Mouse (Mus musculus) embryonic fibroblast, embryonic 13.5 days (primary cell): ENCODE results near the gene C1ql4.

Experiments used
- CTCF ChIP-seq: IDR thresholded peaks from 2 replicates; pipeline ENCODE4 v1.5.1; 2011; ENCODE audit warnings: mild to moderate bottlenecking, control low read depth, low read length, moderate library complexity, borderline replicate concordance; ENCODE audit not compliant: insufficient read depth
- POLR2A ChIP-seq: IDR thresholded peaks from 2 replicates; pipeline ENCODE4 v1.6.1; 2011; ENCODE audit warnings: low read depth, mild to moderate bottlenecking, control low read depth, low read length, moderate library complexity

DNA sequence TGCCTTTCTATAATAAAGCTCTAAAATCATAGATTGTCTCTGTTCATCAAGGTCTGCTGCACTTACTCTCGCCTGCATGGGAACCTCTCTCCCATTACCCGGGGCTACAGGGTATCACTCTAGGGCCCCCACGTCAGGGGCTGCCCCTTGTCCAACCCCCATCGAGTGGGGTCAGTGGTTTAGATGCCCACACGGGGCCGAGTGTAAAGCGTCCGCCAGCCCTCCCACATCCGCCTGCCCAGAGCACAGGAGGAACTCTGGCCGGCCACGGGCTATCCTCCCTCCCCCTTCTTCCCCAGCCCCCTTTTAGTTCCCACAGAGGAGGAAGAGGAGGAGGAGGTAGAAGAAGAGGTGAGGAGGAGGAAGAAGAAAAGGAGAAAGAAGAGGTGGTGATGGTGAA lies 33.2 kb upstream of the C1ql4 start:
- TF ChIP-seq CTCF (no peak), POLR2A (no peak)
